Mouse (Mus musculus): ENCODE data around the gene Gpsm1. TPM values are rescaled to one million over a fixed set of nuclear protein-coding genes. Genes with fewer than 3 reads are reported as not detected.
A peak's percentile ranks its signal among the peaks of the same experiment; 100 is the strongest.

Gene Gpsm1
- total and polyA plus RNA-seq, 3 experiments, result 1.4 to 6.9 TPM; not detected in 1

DNA sequence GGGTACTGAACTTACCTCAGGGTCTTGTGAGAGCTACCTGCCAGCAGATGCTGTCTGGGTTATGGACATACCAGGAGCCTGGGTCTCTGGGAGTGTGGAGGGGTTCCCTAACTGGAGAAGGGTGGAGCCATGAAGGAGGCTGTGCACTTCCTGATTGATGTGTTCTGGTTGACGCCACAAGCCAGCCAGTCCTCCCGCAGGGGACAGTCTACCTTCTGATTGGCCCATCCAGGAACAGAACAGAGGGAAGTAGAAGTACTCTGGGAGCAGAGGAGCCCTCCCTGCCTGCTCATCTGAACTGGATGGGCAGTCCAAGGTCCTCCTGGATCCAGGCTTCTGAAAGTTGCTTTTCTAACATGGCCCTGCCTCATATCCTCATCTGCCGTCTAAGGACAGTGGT, 45.5 kb downstream of the Gpsm1 start, which contains the start of gene Card9:
TSS of gene Card9 (minus strand) at position 147 of the 400 bp plus-strand sequence.
- H3K4me3 ChIP-seq (ENCODE audit: control insufficient read depth in 1 of 2, insufficient read depth in 1 of 2, low read depth in 2 of 2, low read length in 2 of 2), result no peak within 1 kb of the TSS
- no peaks in the 10 kb centered on the region for H3K79me2 ChIP-seq (ENCODE audit: control insufficient read depth, insufficient read depth, low read length, poor library complexity)
- TF ChIP-seq TAL1 (IDR thresholded peaks at IDR 0.05; ENCODE audit: low read length), result no peak
- peak; percentile 49 for TF ChIP-seq ELF1 (IDR thresholded peaks at IDR 0.05; ENCODE audit: low read depth, low read length)
- no peaks in the 10 kb centered on the region for H3K4me1 ChIP-seq (ENCODE audit: control insufficient read depth in 1 of 2, insufficient read depth in 2 of 2, low read length in 2 of 2)
- no peak within 1 kb of the TSS for H3K27ac ChIP-seq (ENCODE audit: control insufficient read depth, low read depth, low read length)
- H3K36me3 ChIP-seq (ENCODE audit: control insufficient read depth in 1 of 2, insufficient read depth in 2 of 2, low read length in 2 of 2), result peaks cover 0 to 2% of the 10 kb centered on the region in 2 experiments; a peak in 1 of 4 replicates
- no peaks in the 10 kb centered on the region for H3K9me3 ChIP-seq (replicated peaks; ENCODE audit: insufficient read depth, low read length)
- peak; percentile 61 for DNase-seq (ENCODE audit: low read depth, low spot score)
- no peak within 1 kb of the TSS for H3K9ac ChIP-seq (ENCODE audit: control insufficient read depth, low read depth, low read length, poor library complexity, severe bottlenecking)
- no peaks in the 10 kb centered on the region for H3K27me3 ChIP-seq (ENCODE audit: control insufficient read depth in 1 of 2, insufficient read depth in 2 of 2, low read length in 2 of 2)

DNA sequence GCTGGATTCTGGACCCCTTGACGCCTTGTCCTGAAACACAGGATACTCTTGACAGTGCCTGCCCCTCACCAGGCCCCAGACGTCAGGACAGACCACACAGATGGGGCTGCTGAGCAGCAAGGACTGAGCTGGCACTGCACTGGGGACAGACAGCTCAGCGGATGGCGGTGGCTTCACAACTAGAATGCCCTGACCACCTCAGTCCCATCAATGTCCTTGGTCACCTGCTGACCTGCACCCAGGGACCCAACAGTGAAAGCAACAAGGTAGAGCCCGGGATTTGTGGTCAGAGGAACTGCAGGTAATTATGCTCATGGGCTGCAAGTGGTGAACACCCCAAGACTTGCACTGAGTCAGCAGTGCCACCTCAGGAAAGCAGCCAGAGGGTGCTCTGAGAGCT, 47.7 kb downstream of the Gpsm1 start:
- Histone ChIP-seq H3K36me3 (ENCODE audit: control insufficient read depth in 1 of 2, insufficient read depth in 2 of 2, low read length in 2 of 2) (peaks cover 0 to 2% of the 10 kb centered on the region in 2 experiments; a peak in 1 of 4 replicates), H3K27ac (ENCODE audit: control insufficient read depth, low read depth, low read length) (no peak overlapping the region), H3K27me3 (ENCODE audit: control insufficient read depth in 1 of 2, insufficient read depth in 2 of 2, low read length in 2 of 2) (no peaks in the 10 kb centered on the region), H3K4me1 (ENCODE audit: control insufficient read depth in 1 of 2, insufficient read depth in 2 of 2, low read length in 2 of 2) (no peaks in the 10 kb centered on the region), H3K9ac (ENCODE audit: control insufficient read depth, low read depth, low read length, poor library complexity, severe bottlenecking) (no peak overlapping the region), H3K4me3 (ENCODE audit: control insufficient read depth in 1 of 2, insufficient read depth in 1 of 2, low read depth in 2 of 2, low read length in 2 of 2) (no peak overlapping the region), H3K9me3 (replicated peaks; ENCODE audit: insufficient read depth, low read length) (no peaks in the 10 kb centered on the region), H3K79me2 (ENCODE audit: control insufficient read depth, insufficient read depth, low read length, poor library complexity) (no peaks in the 10 kb centered on the region)
- no peak for TF ChIP-seq JUND (IDR thresholded peaks at IDR 0.05; ENCODE audit: low read depth, low read length)
- no peak for TF ChIP-seq ZNF384 (IDR thresholded peaks at IDR 0.05; ENCODE audit: low read depth, low read length)
- TF ChIP-seq MEF2A (IDR thresholded peaks at IDR 0.05; ENCODE audit: extremely low read depth, insufficient replicate concordance, low read depth, low read length, poor library complexity, severe bottlenecking), result no peak
- TF ChIP-seq HCFC1 (IDR thresholded peaks at IDR 0.05; ENCODE audit: low read depth, low read length), result no peak
- TF ChIP-seq POLR2A (IDR thresholded peaks at IDR 0.05; ENCODE audit: control insufficient read depth in 1 of 2, insufficient read depth in 1 of 2, low read depth in 1 of 2, low read length in 2 of 2, poor library complexity in 1 of 2), result no peak
- TF ChIP-seq TCF12 (IDR thresholded peaks at IDR 0.05; ENCODE audit: low read depth, low read length), result no peak
- no peak for TF ChIP-seq MAZ (IDR thresholded peaks at IDR 0.05; ENCODE audit: low read depth, low read length)
- no peak for TF ChIP-seq UBTF (IDR thresholded peaks at IDR 0.05; ENCODE audit: borderline replicate concordance, insufficient read depth, low read depth, low read length)
- TF ChIP-seq BHLHE40 (IDR thresholded peaks at IDR 0.05; ENCODE audit: borderline replicate concordance, low read depth, low read length), result no peak
- TF ChIP-seq EP300 (IDR thresholded peaks at IDR 0.05; ENCODE audit: low read depth in 1 of 2, low read length in 2 of 2), result no peak
- TF ChIP-seq CHD1 (IDR thresholded peaks at IDR 0.05; ENCODE audit: low read depth, low read length), result no peak
- TF ChIP-seq ZKSCAN1 (IDR thresholded peaks at IDR 0.05; ENCODE audit: low read depth, low read length), result no peak
- TF ChIP-seq MXI1 (IDR thresholded peaks at IDR 0.05; ENCODE audit: low read depth, low read length), result no peak
- TF ChIP-seq RCOR1 (IDR thresholded peaks at IDR 0.05; ENCODE audit: low read depth, low read length), result no peak
- no peak for DNase-seq (ENCODE audit: low read depth, low spot score)
